1 mouse cellular context compared by ENCODE assay signal in the genomic region with DNA sequence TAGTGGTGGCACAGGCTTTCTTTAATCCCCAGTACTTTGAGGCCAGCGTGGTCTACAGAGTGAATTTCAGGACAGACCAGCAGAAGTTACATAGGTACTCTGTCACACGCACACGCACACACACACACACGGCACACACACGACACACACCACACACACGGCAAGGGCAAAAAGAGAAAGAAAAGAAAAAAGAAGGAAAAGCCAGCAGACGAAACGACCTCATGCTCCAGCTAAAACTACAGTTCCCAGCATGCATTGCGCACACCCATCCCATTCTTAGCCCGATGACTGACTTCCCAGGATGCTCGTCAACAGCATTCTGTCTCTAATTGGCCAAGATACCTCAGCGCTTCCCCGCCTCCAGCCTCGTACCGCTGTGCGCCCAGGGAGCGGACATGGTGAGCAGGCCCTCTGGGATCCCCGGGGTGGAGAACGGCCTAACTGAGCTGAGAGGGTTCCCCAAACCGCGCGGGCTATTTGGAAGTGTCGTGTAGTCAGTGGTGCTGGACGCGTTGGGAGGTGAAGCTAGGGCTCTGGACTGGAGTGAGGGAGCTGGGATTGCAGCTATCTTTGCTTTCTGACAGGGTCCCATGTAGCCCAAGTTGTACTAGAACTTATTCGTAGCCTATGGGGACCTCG.
TF ChIP-seq lines count a peak whose summit lies in the region.

Tmem161a (plus strand) TSS at position 314 of the 639 bp plus-strand sequence.

TF ChIP-seq in MEL, 35 proteins besides CTCF, POLR2A, EP300 and RAD21 (continued from another document):
- TF ChIP-seq POLR2AphosphoS5 (IDR thresholded peaks at IDR 0.05; ENCODE audit: borderline replicate concordance, low read depth, low read length) (no peak), MAX (IDR thresholded peaks at IDR 0.05; ENCODE audit: low read length) (peak; percentile 65; the same call in 1 of the 2 replicates), MAZ (IDR thresholded peaks at IDR 0.05; ENCODE audit: low read depth, low read length) (peak; percentile 41; the same call in 1 of the 2 replicates), POLR2AphosphoS2 (IDR thresholded peaks at IDR 0.05; ENCODE audit: low read length) (peak; percentile 85), SIN3A (IDR thresholded peaks at IDR 0.05; ENCODE audit: low read length) (peak; percentile 75), ELF1 (IDR thresholded peaks at IDR 0.05; ENCODE audit: low read depth, low read length) (peak; percentile 59), CHD1 (IDR thresholded peaks at IDR 0.05; ENCODE audit: low read depth, low read length) (no peak), JUND (IDR thresholded peaks at IDR 0.05; ENCODE audit: low read depth, low read length) (no peak), MXI1 (IDR thresholded peaks at IDR 0.05; ENCODE audit: low read depth, low read length) (peak; percentile 76), SMC3 (IDR thresholded peaks at IDR 0.05; ENCODE audit: low read depth, low read length) (no peak), MAFK (IDR thresholded peaks at IDR 0.05; ENCODE audit: borderline replicate concordance, low read depth, low read length) (no peak), BHLHE40 (IDR thresholded peaks at IDR 0.05; ENCODE audit: borderline replicate concordance, low read depth, low read length) (no peak)
